Mouse (Mus musculus) embryo, embryonic 9.5 days (tissue): ENCODE measurements around the gene Hoxb4.

ENCODE experiments used
- DNase-seq: peaks from one replicate; pipeline ENCODE4 v3.0.0-alpha.2; 2017; ENCODE audit errors: extremely low spot score

The Hoxb4 gene

DNA sequence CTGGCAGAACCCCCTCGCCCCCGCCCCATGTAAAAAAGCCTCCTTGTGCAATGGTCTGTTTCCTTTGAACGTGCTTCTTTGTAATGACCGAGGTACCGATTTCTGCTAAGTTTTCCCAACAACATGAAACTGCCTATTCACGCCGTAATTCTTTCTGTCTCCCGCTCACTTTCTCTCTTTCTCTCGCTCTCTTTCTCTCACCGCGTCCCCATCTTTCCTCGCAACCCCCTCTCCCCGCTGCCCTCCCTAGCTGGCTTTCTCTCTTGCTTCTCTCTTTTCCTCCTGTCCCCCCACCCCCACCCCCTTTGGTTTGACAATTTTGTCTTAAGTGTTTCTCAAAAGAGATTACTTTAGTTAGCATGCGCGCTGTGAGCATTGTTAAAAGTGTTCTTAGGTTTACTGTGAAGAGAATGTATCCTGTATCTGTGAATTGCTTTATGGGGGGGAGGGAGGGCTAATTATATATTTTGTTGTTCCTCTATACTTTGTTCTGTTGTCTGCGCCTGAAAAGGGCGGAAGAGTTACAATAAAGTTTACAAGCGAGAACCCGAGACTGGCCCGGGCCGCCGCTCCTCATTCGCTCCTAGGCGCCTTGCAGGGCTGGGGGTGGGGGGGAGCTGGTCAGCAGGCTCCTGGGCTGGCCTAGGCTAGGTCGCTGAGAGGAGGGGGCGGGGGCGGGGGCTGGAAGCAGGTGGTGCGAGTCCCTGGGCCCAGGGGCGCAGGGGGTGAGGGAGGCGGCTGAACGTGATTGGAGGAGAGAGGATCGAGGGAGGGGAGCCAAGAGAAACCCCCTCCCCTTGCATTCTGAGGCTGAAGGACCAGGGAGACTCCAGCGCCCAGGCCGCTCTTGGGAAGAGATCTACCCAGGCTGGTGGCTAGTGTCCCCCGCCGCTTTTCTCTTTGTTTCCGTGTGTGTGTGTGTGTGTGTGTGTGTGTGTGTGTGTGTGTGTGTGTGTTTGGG, 33.0 kb upstream of the Hoxb4 start:
- peak; percentile 84 for DNase-seq

DNA sequence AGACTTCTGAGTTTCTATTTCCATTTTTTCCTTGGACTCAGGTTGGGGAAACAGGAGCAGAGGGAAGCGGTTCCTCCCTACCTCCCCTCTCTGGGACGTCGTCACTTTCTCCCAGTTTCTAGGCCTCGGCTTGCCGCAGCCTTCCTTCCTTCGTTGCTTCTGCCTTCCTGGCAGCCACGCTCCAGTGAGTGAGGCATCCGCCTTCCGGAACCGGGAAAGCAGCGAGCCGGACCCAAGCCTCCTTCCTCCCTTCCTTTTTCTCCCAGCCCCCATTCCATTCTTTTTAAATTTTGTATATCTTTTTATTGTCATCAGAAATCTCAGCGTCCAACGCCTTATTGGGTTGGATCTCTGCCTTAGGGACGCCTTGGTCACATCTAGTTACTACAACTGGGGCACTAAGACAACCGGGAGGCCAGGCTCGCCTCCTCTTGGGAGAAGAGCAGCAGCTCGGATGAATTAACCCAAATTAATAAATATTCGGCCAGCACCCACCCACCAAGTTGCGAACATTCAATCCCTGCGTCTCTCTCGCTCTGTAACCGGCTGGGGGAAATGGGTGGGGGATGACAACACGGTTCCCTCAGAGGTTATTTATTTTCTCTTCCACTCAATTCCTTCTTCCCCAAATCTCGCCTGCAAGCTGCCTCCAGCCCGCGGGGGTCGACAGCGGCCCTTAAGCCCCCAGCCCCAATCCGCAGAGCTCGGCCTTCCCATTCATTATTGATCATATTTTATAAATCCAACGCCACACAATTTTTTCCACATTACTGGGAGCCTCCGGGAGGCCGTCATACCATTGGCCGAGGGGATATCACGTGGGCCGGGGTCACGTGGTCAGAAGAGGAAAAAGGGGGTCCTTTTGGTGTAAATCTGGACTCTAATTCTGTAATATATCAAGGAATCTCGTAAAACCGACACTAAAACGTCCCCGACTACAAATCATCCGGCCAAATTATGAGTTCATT, 32.0 kb upstream of the Hoxb4 start, which contains the start of gene Hoxb7:
Hoxb7 (plus strand) TSS at position 853 of the 968 bp plus-strand sequence.
- no peak for DNase-seq

DNA sequence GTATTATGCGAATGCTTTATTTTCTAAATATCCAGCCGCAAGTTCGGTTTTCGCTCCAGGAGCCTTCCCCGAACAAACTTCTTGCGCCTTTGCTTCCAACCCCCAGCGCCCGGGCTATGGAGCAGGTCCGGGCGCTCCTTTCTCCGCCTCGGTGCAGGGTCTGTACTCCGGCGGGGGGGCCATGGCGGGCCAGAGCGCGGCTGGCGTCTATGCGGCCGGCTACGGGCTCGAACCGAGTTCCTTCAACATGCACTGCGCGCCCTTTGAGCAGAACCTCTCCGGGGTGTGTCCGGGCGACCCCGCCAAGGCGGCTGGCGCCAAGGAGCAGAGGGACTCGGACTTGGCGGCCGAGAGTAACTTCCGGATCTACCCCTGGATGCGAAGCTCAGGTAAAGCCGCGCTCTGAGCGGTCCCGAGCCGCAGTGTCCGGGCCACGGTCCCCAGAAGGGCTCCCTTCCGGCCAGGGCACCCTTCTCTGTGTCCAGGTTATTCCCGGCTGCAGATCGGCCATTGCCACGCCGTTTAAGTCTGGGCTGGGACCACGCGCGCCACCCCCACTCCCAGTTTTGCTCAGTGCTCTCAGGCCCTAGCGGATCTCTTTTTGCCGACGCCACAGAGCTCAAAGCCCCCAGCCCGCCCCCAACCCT, 31.2 kb upstream of the Hoxb4 start:
- no peak for DNase-seq

DNA sequence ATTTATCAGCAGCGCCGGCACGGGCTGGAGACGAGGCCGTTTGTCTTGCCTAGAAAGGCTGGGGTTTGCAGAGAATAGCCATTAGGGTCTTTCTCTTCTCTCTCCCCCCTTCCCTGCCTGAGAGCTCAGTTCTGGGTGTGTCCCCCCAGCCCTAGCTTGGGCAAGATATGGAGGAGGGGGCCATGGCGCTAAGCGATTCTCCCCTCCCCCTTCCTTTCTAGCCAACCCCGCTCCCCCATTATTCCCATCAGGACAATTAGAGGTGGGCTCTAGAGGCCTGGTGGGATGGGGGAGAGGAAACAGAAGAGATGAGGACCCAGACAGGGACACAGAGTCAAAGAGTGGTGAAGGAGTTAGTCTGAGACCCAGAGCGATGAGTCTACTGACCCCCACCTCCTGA, 30.7 kb upstream of the Hoxb4 start:
- no peak for DNase-seq

DNA sequence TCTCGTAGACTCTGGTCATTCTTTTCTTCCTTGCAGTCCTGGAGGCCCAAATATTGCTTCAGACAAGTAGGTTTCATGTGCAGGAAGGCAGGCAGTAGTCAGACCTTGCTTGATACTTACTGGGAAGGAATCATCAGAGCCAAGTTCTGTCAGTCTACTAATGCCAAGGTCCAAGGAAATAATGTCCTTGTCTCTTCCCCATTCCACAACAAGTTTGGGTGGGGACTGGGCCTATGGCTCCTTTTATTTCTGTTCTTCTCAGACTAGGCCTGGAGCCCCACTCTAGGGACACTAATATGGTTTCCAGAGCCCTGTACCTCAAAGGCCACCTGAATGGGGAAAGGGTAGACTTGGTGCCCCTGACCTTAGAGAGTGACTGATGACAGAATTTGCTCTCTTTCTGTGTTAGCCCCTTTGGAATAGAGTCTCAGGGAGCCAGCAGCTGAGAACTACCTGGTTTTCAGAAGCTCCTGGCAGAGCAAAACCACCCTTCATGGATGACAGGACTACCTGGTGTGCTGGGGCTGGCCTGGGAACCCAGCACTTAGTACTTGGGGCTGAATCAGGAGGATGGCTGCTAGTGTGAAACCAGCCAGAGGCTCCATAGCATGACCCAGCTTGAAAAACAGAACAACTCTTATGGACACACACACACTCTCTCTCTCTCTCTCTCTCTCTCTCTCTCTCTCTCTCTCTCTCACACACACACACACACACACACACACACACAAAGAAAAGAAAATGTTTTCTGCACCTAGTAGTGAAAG, 29.4 kb upstream of the Hoxb4 start:
- DNase-seq = no peak

DNA sequence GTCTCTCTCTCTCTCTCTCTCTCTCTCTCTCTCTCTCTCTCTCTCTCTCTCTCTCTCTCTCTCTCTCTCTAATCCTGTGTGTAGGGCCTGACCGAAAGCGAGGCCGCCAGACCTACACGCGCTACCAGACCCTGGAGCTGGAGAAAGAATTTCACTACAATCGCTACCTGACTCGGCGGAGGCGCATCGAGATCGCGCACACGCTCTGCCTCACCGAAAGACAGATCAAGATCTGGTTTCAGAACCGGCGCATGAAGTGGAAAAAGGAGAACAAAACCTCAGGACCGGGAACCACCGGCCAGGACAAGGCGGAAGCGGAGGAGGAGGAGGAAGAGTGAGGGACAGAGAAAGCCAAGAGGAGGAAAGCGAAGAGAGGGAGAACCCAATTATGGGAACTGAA, 28.8 kb upstream of the Hoxb4 start:
- DNase-seq = no peak

DNA sequence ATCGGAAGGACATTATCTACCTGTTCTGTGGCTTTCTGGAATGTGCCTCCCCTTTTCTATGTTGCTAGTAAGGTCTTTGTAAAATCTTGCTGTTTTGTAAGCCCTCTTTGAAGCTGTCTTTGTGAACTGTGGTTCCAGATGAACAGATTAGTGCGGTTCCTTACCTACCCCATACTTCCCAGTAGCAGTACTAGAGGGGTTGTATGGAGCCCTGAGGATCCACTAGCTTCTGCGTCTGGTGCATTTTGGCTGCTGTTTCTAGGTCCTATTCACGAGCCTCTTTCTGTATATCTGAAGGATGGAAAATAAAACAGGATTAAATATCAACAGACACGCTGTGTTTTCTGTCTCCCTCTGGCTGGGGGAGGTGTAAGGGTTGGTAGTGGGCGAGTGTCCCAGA, 28.2 kb upstream of the Hoxb4 start:
- DNase-seq = no peak

DNA sequence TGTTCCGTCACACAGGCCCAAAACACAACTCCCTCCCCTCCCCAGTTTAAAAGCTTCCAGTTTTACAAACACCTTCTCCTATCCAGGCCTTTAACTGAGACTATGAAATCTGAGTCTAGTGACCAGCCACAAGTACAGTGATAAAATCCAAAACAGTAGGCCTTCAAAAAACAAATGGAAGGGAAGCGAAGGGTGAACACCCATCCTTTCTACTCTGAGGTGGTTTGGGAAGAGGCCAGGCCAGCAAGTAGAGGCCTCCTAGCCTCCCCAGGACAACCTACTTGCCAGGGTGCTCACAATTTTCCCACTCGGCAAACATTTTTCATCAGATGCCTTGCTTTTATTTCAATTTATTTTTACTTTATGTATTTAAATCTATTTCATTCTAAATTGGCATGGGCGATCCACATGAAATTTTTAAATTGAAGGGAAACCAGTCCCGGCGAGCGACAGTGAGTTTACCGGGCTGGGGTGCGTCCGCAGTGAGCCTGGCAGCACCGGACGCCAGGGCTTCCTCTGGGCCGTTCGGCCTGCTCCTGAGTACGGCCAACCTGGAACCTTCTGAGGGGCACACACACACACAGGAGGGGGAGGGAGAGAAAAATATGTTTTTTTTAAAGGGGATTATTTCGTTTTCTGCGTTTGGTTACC, 27.2 kb upstream of the Hoxb4 start:
- no peak for DNase-seq

DNA sequence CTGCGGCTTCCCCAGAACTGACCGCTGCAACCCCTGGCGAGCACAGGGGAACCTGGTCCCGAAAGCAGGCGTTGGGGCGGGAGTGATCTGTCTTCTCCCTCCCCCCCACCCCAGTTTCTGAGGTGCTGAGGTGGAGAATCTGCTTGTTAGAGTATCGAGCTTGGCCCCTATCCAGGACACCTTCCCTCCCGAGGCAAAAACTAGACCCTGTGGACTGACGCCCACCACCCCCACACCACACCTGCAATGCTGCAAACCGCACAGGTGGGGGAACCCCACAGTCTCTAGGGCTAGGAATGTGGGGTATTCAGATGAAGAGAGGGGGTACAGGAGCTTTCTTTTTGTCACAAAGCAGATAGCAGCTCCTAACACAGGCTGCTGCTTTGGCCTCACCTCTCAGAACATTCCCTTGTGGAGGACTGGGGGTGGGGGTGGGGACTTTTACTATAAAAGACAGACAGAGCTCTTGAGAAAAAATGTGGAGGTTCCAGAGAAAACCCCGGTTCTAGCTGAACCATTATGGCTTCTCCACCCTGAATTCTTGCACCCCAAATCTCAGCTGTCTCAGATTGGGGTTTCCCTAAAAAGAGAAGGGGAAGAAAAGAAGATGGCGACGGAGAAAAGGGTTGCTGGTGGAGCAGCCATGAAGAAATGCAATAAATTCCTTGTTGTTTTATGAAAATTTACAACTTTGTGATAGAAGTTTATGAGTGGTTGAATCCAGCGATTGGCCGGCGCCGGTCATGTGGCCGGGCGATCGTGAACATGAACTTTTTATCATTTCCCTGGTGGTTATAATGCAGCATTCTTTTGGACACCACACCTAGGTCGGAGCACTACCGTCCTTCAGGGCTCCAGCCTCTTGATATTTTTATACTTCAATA, 26.1 kb upstream of the Hoxb4 start, which contains the start of gene Hoxb6:
Hoxb6 (plus strand) TSS at position 796 of the 884 bp plus-strand sequence.
- no peak for DNase-seq

DNA sequence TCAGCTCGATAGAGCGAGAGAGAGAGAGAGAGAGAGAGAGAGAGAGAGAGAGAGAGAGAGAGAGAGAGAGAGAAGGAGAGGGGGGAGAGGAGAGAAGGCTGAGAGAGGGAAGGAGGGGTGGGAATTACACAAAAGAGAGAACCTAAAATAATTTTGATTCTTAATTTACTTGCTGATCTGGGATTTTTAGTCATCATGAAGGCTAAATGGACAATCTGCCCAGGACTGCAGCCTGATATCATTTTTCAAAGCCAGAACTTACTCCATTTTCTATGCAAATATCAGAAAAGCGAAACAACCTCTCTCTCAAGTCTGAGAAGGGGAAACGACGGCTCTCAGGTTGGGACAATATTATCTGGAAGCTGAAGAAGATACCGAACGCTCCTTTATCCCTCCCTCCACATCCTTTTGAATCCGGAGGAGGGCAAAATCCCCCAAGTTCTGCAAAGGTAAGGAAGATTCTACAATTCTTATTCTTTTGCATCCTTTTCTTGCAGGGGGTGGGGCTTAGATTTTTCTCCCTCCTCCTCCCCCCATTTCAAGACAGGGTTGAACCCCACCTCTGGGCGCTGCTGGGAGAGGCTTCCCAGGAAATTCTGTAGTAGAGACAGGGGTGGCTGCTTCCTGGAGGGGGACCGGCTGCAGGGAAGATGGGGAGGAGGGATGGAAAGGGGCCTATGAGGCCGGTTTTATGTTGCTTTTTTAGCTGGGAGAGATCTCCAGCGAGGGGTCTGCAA, 25.3 kb upstream of the Hoxb4 start:
- DNase-seq = no peak

DNA sequence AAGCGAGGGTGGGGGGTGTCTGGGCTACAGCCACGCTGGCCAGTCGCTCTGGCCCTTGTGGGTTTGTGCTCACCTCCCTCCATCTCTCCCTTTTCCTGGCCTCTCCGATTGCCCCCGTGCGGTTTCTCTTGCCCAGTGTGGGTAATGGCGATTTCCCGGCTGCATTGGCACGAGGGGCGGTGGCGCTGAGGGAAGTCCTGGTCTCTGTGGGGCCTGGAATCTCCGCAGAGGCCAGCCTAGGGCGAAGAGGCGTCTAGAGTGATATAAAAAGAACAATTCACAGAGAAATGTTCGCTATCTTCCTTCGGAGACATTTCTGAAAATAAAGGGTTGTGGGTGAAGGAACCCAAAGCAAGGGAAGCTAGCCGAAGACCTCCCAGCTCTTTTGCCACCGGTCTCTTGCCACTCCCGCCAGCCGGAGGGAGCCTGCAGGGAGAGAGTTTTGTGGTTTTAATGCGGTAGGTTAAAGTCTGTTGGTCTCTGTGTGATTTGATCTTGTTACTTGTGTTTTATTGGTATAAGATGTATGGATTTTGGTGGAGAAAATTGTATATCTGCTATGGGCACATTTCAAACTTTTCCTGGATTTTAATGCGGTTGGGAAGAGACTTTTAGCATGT, 24.7 kb upstream of the Hoxb4 start:
- DNase-seq = no peak

DNA sequence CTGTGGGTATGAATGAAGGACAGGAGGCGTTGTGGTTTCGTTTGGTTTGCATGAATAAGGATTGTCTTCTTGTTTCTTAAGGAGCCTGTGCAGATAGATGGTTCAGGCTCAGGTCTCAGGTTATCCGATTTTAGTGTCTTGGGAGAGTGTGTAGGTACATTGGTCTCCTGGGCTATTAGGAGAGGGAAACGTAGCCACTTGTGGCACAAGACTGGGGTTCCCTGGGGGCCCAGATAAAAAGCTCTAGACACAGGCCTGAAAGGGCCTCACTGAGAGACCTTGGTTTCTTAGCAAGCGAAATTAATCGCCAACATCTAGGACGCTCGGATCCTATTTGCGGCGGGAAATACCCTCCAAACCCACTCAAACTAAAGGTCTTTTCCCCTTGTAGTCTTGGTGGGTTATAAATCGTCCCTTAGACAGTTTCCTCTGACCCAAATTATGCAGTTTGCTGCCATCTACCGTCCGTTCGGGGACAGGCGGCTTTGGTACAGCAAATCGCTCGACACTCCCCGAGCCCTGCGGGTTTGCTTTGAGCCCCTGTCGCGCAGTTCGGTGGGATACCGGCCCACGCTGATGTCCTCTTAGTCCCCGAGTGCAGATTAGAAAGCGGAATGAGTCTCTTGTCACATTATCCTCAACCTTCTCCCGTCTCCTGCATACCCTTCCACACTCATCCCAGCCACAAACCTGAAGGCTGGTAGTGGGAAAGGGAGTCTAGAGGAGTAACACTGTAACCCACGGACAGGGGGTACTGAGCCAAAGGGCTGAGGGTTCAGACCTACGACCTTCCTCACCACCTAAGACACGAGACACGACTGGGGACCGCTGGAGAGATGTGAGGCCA, 23.6 kb upstream of the Hoxb4 start:
- DNase-seq = peak; percentile 89

DNA sequence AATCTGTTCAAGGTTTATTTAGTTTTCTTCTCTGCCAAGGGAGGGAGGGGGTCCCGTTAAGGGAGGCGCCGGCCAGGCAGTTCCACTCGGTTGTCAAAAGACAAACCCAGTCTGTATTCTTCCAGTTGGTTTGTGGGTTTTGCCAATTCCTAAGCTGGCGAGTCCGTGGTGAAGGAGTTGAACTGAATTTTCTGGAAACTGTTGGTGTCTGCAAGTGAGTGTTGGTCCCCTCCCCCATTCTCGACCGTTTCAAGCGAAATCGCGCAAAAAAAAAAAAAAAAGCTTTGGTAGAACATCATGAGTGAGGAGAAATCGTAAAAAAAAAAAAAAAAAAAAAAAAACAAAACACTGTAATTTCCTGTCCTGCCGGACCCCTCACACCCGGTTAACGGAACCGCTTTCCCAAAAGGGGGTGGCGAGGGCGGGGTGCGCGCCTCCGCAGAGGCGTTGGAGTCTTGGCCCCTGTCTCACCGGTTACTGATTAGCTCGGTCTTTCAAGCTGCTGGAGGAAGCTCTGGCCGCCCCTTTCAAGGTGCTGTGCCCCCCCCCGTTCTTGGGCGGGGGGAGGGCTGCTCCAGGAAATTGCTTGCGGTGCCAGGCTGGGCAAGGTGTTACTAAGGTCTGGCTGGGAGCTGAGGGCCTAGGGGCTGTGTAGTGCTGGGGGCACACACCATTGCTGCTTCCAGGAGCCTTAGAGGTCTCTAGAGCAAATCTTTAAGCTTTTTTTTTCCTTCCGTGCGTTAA, 22.8 kb upstream of the Hoxb4 start:
- DNase-seq = no peak

DNA sequence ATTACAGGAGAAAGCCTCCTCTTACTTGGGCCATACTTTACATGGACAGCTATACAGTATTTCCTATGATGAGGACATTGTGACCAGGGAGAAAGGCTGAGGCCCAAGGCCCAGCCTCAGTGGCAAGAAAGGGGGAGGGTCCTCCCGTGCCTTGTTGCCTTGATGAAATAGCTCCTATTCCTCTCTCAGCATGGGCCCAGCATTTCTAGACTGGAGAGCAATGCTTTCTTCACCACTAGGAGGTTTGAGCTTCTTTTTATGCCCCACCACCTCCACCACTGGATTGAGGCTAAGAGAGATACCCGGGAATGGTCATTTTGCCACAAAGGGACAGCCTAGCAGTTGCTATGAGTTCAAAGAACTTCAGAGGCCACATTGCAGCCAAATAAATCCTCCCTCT, 21.1 kb upstream of the Hoxb4 start:
- no peak for DNase-seq

DNA sequence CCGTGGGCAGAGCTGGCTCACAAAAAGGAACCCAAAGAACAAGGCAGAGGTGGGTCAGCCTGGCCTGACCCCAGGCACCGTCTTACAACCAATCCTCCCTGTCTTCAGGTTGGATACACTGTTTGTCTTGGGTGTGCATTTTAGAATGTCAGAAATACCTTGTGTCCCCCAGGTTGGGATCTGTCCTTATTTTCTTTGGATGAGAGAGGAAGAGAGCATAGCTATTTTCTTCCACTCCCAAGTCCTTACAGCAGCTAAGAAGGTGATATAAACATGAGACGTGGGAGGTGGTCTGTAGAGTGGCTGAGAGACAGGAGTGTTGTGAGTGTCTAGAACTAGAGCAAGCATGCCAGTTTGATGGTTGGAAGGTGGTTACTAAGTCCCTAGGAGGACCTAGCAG, 20.6 kb upstream of the Hoxb4 start:
- no peak for DNase-seq

DNA sequence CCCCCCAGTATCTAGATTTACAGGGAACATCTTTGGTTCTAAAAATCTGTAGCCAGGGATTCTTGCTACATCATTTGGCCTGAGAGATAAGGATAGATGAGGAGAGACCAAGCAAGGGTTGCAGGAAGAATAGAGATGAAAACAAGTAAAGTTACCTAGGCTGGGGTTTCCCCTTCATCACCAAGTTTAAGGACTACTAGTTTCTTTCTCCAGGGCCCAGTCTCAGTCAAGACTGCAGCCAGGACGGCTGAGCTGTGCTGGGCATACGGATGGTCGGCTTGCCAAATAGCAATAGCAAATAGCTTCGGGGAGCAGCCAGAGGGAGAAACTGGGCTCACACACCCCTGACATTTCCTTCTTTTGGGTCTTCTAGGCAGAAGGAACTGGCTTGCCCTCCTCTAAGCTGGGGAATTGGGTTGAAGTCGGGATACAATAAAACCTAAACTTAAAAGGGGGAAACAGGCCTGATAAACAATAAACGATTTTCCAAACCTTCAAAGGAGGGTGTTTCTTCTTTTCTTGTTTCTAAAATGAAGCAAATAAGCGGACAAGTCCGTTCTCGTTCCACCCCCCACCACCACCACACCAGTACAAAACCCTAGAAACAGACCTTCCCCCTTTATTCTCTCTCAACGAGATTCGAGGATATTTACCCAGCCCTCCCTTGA, 20.0 kb upstream of the Hoxb4 start:
- DNase-seq = no peak
